Mouse (Mus musculus) activated CD4-positive, CD25-positive, alpha-beta regulatory T cell, adult 4 months (primary cell): ENCODE measurements around the gene Tlk2. TPM values are rescaled to one million over a fixed set of nuclear protein-coding genes. Genes with fewer than 3 reads are reported as not detected.

Experiments
- ATAC-seq: one replicate; pipeline ENCODE4 v1.8.0; 2017
- polyA plus RNA-seq, 2 experiments: library from polyadenylated mRNA; unstranded; fragments of 100-300 nt; shearing (Covaris generic); gene quantifications; one replicate each; pipeline ENCODE4 v1.2.1; 2017

The Tlk2 gene
- polyA plus RNA-seq, 2 experiments from 2014 or later, result 15.4 to 16.8 TPM

DNA sequence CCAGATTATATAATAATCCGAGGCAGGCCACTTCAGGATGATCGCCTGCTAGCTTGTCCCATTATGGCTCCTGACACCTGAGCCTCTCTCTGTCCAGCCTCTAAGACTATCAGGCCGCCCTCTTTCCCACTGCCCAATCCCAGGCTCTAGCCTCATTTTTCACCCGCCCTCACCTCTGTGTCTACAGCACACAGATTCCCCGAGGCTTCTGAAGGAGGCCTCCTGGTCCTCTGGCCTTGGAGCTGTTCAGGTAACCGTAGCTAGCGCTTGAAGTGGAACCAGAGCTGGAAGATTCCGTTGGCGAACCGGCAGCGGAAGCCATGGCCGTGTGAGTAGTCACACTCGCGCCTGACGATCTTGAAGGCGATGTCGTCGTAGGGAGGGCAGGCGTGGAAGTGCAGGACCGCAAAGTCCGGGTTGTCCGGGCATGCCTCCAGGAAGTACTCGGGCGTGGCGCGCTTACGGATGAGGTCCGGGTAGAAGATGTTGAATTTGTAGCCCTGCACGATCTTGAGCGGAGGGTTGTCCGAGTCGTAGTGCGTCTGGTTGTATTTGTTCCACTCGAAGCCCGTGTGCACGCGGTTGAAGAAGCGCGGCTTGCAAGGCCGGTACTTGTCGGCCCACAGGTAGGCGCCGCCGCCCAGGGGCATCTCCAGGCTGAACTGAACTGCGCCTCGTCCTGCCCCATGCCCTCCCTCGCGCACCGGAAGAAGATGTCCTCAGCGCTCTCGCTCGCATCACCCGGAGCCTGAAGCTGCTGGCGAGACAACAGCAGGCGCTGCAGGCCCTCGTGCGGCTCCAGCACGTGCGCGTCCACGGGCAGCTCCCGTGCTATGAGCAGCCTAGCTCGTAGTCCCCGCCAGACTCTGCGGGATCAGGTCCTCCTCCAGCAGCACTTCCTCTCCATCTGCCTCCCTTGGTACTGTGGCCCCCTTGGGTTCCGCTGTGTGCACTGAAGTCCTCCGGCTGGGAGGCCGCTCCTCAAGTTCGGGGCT lies 13.8 kb upstream of the Tlk2 start:
- ATAC-seq, result no peak

DNA sequence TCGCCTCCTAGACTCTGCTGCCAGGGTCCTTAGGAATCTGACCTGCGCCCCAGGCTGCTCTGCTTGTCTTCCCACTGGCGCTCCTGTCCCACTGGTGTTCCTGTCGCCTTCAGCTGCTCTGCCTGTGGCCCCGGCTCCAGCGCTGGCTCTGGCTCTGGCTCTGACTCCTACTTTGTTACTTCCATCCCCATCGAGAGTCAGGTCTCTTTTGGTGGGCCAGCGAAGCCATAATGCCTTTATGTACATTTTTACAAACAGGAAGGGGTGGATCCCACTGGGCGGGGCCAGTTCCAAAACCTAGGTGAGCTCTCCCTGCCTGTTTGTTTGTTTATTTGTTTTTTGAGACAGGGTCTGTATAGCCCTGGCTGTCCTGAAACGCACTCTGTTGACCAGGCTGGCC lies 11.8 kb upstream of the Tlk2 start:
- ATAC-seq, result no peak

- no peak for ATAC-seq
These were observed 916 bp downstream of the Tlk2 start for GRCm38 (mm10) chr11:105179523-105179922.

- peak; percentile 30 for ATAC-seq
These were observed 2.0 kb downstream of the Tlk2 start for GRCm38 (mm10) chr11:105180471-105181091.

DNA sequence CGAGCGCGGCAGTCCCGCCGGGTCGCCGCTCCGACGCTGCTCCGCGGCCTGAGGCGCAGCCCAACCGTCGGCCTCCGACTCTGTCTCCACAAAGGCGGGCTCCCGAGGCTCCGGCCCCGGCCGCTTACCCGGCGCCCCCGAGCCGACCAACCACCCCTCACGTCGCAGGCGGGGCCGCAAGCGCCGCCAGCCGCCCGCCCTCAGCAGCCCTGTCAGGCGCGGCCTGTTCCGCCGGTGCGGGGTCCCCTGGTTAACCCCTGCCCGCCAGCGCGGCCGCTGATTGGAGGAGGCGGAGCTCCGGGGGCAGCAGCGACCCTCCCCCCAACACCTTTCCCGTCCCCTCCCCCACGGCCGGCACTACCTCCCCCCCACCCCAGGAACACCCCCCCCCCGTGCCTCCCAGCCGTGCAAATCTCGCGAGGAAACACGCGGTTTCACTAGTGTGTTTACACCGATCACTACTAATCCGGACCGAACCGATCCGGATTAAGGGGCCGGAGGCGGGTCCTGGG lies 2.6 kb downstream of the Tlk2 start:
- ATAC-seq, result peak; percentile 77

DNA sequence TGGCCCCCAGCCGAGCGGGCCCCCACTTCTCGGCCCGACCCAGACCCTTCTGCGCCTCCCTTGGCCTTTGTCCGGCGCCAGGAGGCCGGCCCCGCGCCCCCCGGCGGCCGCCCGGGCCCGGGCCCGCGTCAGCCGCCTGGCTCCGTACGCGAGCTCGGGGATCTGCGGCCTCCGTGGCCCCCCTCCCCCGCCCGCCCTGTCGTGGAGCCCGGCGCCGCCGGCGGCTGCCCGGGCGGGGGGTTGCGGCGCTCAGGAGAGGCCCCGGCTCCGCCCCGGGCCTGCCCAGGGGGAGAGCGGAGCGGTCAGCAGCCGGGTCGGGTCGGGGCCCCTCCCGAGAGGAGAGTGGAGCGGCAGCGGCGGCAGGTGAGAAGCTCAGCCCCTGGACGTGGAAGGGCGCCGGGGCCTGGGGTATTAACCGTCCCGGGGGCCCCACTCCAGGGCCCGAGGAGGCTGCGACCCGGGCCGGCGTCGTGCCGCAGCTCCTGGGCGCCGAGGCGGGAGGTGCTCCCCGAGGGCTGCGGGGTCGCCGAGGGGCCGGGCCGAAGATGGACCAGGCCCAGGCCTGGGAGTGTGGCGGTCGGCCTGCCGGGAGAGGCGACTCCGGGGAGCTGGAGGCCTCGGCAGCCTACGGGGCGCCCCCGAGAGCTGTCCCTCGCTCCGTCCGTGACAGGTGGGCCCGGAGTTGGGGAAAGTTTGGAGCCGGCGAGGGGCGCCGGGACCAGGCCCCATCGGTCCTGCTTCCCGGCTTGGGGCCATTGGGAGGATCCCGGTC lies 3.3 kb downstream of the Tlk2 start:
- peak; percentile 15 for ATAC-seq

DNA sequence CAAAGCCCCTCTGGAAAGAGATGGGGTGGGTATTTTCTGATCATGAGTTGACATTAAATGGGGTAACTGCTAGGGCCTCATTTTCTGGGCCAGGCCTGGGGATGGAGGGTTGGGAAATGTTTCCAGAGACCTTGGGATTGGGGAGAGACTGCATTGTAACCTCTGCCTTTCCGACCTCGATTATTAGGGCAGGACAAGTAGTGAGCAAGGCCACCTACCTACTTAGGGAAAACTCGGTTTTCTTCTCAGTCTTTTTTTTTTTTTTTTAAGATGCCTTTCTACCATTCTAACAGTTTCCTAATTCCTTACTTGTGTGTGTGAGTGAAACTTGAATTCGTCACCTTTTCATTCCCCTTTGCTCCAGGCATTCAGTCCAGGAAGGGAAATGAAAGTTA lies 3.9 kb downstream of the Tlk2 start:
- no peak for ATAC-seq

DNA sequence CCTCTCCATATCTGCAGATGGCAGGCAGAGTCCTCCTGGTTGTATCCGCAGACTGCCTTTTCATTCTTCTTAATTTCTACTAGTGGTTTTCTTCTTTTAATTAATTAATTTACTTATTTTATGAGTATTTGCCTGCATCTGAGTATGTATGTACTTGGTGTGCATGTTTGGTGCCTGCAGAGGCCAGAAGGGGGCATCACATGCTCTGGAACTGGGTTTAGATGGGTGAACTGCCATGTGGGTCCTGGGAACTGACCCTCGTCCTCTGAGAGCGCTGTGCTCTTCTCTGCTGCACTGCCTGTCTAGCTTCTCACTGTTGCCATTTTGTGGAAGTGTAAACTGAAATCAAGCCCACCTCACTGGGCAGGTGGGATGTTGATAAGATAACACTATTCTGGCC lies 6.1 kb downstream of the Tlk2 start:
- ATAC-seq, result no peak

DNA sequence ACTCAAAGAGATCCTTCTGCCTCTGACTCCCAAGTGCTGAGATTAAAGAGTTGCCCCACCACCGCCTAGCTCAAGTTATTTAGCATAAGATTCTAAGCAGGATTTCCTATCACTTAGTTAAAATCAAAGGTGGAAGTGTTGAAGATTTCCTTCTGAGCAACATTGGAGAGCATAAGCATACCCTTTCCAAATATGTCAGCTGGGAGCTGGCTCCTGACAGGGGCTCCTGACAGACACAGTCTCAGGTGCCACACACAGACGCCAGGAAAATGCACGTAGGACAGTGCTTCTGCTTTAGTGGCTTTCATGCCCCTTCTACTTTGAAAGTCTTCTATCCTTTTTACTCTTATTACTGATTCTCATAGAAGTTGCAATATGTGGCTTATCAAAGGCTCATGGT lies 13.6 kb downstream of the Tlk2 start:
- ATAC-seq, result no peak

- ATAC-seq, result no peak
These were observed 18.5 kb downstream of the Tlk2 start for GRCm38 (mm10) chr11:105196893-105197662.

DNA sequence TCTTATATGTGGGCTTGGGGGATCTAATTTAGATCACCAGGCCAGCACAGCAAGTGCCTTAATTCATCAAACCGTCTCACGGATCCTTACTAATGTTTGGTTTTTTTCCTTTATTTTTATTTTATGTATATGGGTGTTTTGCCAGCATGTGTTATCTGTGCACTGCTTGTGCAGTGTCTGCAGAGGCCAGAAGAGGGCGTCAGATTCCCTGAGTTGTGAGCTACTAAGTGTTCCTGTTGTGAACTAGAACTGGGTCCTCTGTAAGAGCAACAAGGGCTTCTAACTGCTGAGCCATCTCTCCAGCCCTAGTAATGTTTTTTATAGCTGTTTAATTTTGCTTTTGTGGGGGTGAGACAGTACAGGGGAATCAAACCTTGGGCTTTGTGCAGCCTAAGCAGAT lies 23.8 kb downstream of the Tlk2 start:
- no peak for ATAC-seq

- no peak for ATAC-seq
These were observed 31.4 kb downstream of the Tlk2 start for GRCm38 (mm10) chr11:105210007-105210406.

GRCm38 (mm10) chr11:105214257-105214656 lies 35.6 kb downstream of the Tlk2 start:
- ATAC-seq, result no peak

GRCm38 (mm10) chr11:105217771-105218170 lies 39.2 kb downstream of the Tlk2 start:
- ATAC-seq, result no peak

- ATAC-seq, result no peak
These were observed 55.9 kb downstream of the Tlk2 start for GRCm38 (mm10) chr11:105234501-105234900.

DNA sequence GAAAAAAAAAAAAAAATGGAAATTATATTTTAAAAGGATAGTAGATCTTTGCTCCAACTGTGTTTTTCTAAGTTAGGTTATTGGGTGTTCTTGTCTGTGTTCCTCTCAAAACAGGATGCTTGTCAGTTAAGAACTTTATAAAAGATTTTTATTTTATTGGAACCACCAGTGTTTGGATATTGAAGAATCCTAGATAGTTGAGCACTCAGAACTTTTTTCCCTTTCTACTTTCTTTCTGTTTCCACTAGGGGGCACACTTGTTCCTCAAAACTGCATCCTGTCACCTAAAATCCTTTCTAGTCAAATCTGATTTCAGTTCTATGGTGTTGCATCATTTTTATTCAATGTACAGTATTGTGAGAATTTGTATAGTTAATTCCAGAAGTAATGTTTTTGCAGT lies 62.4 kb downstream of the Tlk2 start:
- no peak for ATAC-seq

DNA sequence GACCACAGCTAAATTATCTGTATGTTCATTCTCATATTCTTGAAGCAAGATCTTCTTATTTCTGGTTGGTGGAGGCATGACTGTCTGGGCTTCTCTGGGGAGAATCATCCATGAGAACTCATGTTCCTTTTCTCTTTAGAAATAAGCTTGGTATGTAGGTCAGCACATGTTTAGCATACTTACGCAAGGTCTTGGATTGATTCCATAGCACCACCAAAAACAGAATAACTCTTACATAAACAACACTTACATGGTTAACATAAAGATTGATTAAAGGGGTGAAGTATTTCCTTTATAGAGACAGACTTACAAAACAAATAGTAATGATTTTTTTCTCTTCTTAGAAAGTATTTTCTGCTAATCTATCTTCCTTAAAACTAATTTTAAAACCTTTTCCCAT lies 67.8 kb downstream of the Tlk2 start:
- ATAC-seq, result no peak

DNA sequence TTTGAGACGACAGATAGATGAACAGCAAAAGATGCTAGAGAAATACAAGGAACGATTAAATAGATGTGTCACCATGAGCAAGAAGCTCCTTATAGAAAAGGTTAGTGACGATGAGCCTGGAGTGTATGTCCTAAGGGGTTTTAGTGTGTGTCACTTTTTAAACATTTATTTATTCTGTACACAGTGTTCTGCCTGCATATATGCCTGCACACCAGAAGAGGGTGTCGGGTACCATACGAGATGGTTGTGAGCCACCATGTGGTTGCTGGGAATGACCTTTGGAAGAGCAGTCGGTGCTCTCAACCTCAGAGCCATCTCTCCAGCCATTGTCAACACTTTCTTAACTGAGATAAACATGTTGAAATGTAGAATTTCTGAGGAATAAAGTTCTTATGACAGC lies 68.2 kb downstream of the Tlk2 start:
- ATAC-seq, result no peak

DNA sequence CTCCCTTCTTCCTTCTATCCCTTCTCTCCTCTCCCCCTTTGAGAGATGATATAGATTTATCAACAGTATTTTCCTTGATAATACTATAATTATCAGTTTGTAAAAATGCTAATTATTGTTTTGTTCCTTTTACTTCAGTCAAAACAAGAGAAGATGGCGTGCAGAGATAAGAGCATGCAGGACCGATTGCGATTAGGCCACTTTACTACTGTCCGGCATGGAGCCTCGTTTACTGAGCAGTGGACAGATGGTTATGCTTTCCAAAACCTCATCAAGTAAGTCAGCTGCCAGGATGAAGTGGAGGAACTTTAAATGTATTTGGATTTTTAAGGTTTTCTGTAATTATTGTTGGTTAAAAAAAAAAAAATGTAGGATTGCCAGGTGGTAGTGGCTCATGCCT lies 68.7 kb downstream of the Tlk2 start:
- ATAC-seq, result no peak

GRCm38 (mm10) chr11:105259733-105260132 lies 81.1 kb downstream of the Tlk2 start:
- ATAC-seq, result no peak

DNA sequence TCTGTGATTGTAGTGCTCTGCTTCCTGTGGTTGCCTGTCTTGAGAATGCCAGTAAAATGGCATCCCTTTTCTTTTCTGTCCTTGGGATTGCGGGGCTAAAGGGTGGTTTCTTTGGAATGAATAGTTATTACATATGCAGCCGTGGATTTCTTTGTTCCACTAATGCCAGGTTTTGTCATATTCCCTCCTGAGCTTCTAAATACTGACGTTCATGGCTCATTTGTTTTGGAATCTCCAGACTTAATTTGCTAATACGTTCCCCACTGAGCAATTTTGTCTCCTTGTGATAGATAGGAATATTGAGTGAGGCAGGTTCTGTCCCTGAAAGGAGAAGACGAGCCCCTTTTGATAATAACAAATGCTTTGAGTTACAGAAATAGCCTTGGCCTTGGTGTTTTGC lies 82.5 kb downstream of the Tlk2 start:
- no peak for ATAC-seq
